Mouse (Mus musculus) testis, adult 2 months (tissue): Measurements from ENCODE around the gene Creb1. TPM values are rescaled to one million over a fixed set of nuclear protein-coding genes. Genes with fewer than 3 reads are reported as not detected.
A peak's percentile ranks its signal among the peaks of the same experiment; 100 is the strongest.

Source experiments
- H3K27ac ChIP-seq: fragments of 200-500 bp; 2 replicates; pipeline ENCODE4 v1.5.1; 2012; ENCODE audit warnings: low read depth, low read length; ENCODE audit not compliant: control insufficient read depth, insufficient read depth
- H3K27me3 ChIP-seq: fragments of 200-500 bp; 2 replicates; pipeline ENCODE4 v1.6.1; 2012; ENCODE audit warnings: mild to moderate bottlenecking, low read length, moderate library complexity; ENCODE audit not compliant: control insufficient read depth, insufficient read depth
- H3K36me3 ChIP-seq: fragments of 200-500 bp; 2 replicates; pipeline ENCODE4 v1.6.1; 2012; ENCODE audit warnings: mild to moderate bottlenecking, low read length; ENCODE audit not compliant: control insufficient read depth, insufficient read depth
- H3K4me1 ChIP-seq: fragments of 200-500 bp; 2 replicates; pipeline ENCODE4 v1.6.1; 2012; ENCODE audit warnings: low read length; ENCODE audit not compliant: control insufficient read depth, insufficient read depth
- H3K4me3 ChIP-seq: fragments of 200-500 bp; 2 replicates; pipeline ENCODE4 v1.5.1; 2012; ENCODE audit warnings: low read depth, mild to moderate bottlenecking, low read length, moderate library complexity, mixed read lengths; ENCODE audit not compliant: control insufficient read depth
- CTCF ChIP-seq: fragments of 200-500 bp; IDR thresholded peaks from 2 replicates; pipeline ENCODE4 v1.5.1; 2012; ENCODE audit warnings: low read depth, mild to moderate bottlenecking, inconsistent platforms, low read length, moderate library complexity; ENCODE audit not compliant: control insufficient read depth, insufficient read depth, insufficient replicate concordance
- POLR2A ChIP-seq: fragments of 200-500 bp; IDR thresholded peaks from 2 replicates; pipeline ENCODE4 v1.6.1; 2012; ENCODE audit warnings: low read depth, mild to moderate bottlenecking, inconsistent platforms, low read length, moderate library complexity; ENCODE audit not compliant: control insufficient read depth
- polyA plus RNA-seq: library from polyadenylated mRNA; depleted of rRNA; stranded (reverse); fragments of >200 nt; gene quantifications from 2 replicates; pipeline ENCODE4 v1.2.3, GENCODE M21; 2012

Creb1 gene
- polyA plus RNA-seq, 1 experiment: 8.2 TPM

GRCm38 (mm10) chr1:64614311-64614710 is 81.9 kb downstream of the Creb1 start:
- TF ChIP-seq CTCF: no peak
- TF ChIP-seq POLR2A: no peak
- H3K27ac ChIP-seq: no peak overlapping the region
- H3K36me3 ChIP-seq: no peaks in the 10 kb centered on the region
- H3K27me3 ChIP-seq: no peaks in the 10 kb centered on the region
- H3K4me1 ChIP-seq: peaks cover 4% of the 10 kb centered on the region; the same call in 1 of the 2 replicates
- no peak overlapping the region for H3K4me3 ChIP-seq

- Histone ChIP-seq H3K27me3 (no peaks in the 10 kb centered on the region), H3K4me3 (no peak overlapping the region), H3K4me1 (peaks cover 4% of the 10 kb centered on the region; the same call in 1 of the 2 replicates), H3K36me3 (no peaks in the 10 kb centered on the region), H3K27ac (no peak overlapping the region)
- TF ChIP-seq CTCF (no peak), POLR2A (no peak)
Measured at GRCm38 (mm10) chr1:64614801-64615345, 82.4 kb downstream of the Creb1 start.

- H3K4me3 ChIP-seq: no peak overlapping the region
- no peaks in the 10 kb centered on the region for H3K36me3 ChIP-seq
- H3K27me3 ChIP-seq: no peaks in the 10 kb centered on the region
- peaks cover 4% of the 10 kb centered on the region; the same call in 1 of the 2 replicates for H3K4me1 ChIP-seq
- H3K27ac ChIP-seq: no peak overlapping the region
- TF ChIP-seq POLR2A (no peak), CTCF (no peak)
Measured at GRCm38 (mm10) chr1:64615531-64615991, 83.1 kb downstream of the Creb1 start.

GRCm38 (mm10) chr1:64616076-64616475 is 83.6 kb downstream of the Creb1 start:
- TF ChIP-seq POLR2A: no peak
- no peak for TF ChIP-seq CTCF
- Histone ChIP-seq H3K36me3 (no peaks in the 10 kb centered on the region), H3K27me3 (no peaks in the 10 kb centered on the region), H3K27ac (no peak overlapping the region), H3K4me1 (peaks cover 4% of the 10 kb centered on the region; the same call in 1 of the 2 replicates), H3K4me3 (no peak overlapping the region)

- TF ChIP-seq CTCF (no peak), POLR2A (no peak)
- no peaks in the 10 kb centered on the region for H3K27me3 ChIP-seq
- peaks cover 4% of the 10 kb centered on the region; the same call in 1 of the 2 replicates for H3K4me1 ChIP-seq
- H3K4me3 ChIP-seq: peak overlapping the region; percentile 93
- no peaks in the 10 kb centered on the region for H3K36me3 ChIP-seq
- H3K27ac ChIP-seq: peak overlapping the region; percentile 65; the same call in 1 of the 2 replicates
Measured at GRCm38 (mm10) chr1:64616531-64616880, 84.1 kb downstream of the Creb1 start.

GRCm38 (mm10) chr1:64616881-64617714 is 84.7 kb downstream of the Creb1 start, which contains the start of gene Mettl21a:
Gene Mettl21a, minus strand, starts transcription at chr1:64617242.
- Histone ChIP-seq H3K27ac (peak within 1 kb of the TSS; percentile 82), H3K27me3 (no peaks in the 10 kb centered on the region), H3K36me3 (no peaks in the 10 kb centered on the region), H3K4me1 (peaks cover 4% of the 10 kb centered on the region; the same call in 1 of the 2 replicates), H3K4me3 (peak within 1 kb of the TSS; percentile 93)
- TF ChIP-seq POLR2A: peak; percentile 69
- TF ChIP-seq CTCF: no peak; the same call in 1 of the 2 replicates

- H3K4me3 ChIP-seq: peak overlapping the region; percentile 93
- H3K27ac ChIP-seq: peak overlapping the region; percentile 82
- peak; percentile 89 for TF ChIP-seq CTCF
- no peak for TF ChIP-seq POLR2A
- no peaks in the 10 kb centered on the region for H3K27me3 ChIP-seq
- H3K4me1 ChIP-seq: peaks cover 4% of the 10 kb centered on the region; the same call in 1 of the 2 replicates
- no peaks in the 10 kb centered on the region for H3K36me3 ChIP-seq
Measured at GRCm38 (mm10) chr1:64617715-64617984, 85.2 kb downstream of the Creb1 start.
